Mouse (Mus musculus) heart, postnatal 0 days (tissue): ENCODE results near the gene Tnr.

Experiments used
- CTCF ChIP-seq: IDR thresholded peaks from 2 replicates; pipeline ENCODE4 v1.5.1; 2016; ENCODE audit warnings: antibody characterized with exemption, control low read depth, low read depth
- EP300 ChIP-seq: IDR thresholded peaks from 2 replicates; pipeline ENCODE4 v1.6.1; 2016; ENCODE audit warnings: antibody characterized with exemption, low read depth

- TF ChIP-seq CTCF (no peak), EP300 (no peak)
These were observed 65.2 kb downstream of the Tnr start for GRCm38 (mm10) chr1:159588741-159589140.
